Mouse (Mus musculus): Measurements from ENCODE around the gene Aagab.

Aagab gene

DNA sequence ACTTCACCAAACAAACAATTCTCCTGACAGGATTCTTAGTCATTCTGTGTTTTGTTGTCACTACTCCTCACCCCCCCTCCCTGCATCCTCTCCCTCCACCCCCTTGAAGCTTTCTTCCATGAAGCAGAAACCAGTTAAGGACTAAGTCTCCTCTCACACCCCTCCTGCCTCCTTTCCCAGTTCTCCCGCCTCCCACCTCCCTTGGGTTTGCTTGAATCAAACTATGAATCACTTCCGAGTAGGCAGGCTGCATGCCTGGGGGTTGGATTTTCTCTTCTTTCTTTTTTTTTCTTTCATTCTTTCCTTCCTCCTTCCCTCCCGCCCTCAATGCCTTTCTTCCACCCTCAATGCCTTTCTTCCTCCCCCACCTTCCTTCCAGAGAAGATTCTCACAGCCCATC lies 75.2 kb downstream of the Aagab start:
- DNase-seq: no peak

GRCm38 (mm10) chr9:63678076-63678475 lies 75.6 kb downstream of the Aagab start:
- DNase-seq: no peak

- DNase-seq: no peak
Observed at GRCm38 (mm10) chr9:63682301-63682700, 79.8 kb downstream of the Aagab start.

DNA sequence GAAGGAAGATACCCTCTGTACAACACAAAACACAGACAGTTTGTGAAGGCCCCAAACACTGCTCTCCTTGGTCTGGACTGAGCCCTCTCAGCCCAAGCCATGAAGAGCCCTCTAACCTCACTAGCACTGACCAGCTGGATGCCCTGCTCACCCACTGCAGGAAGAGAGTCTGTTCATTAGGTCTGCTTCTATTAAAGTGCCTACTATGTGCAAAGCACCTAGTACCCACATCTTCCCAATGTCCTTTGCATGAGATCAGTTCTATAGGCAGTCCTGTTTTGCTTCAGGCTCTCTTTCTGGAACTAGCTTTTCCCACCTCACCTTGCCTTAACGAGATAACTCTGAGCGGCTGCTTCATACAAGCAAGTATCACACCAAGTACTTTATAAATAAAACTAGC lies 80.5 kb downstream of the Aagab start:
- DNase-seq: no peak

GRCm38 (mm10) chr9:63684277-63684676 lies 81.8 kb downstream of the Aagab start:
- no peak for DNase-seq

- DNase-seq: no peak
Observed at GRCm38 (mm10) chr9:63685352-63685751, 82.9 kb downstream of the Aagab start.

GRCm38 (mm10) chr9:63687413-63688015 lies 85.1 kb downstream of the Aagab start:
- DNase-seq: no peak

DNA sequence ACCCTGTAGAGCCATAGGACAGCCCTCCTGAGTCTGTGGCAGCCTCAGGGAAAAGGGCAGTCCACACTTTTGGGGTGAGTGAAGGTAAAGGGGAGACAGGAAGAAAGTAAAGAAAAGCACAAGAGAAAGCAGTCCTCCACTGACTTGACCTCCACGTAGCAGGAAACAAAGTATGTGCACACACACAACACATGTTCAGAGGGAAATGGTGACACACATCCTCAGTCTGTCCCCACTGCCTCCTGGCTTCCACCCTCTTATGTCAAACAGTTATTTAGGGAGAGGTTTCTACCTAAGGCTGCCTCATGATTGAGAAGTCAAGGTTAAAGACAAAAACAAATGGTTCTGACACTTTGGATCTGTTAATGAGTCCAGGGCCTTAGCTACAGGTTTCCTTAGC lies 88.1 kb downstream of the Aagab start:
- no peak for DNase-seq

DNA sequence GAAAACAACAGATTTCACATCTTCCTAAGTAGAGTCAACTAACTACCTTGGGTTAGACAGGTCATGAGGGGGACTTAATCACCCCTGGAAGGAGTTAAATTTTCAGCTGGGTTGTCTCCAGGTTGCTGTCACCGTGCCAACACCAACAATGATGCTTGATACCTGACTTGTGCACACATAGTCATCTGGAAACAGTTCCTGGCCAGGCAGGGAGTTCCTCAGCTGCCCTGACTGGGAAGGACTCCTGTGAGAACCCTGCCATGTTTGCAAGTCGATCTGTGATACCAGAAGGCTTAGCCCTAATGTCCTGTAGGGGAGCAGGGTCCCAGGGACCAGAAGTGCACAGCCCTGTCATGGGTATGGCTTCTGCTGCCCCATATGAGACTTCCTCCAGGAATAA lies 89.5 kb downstream of the Aagab start:
- no peak for DNase-seq

All from cerebellum, postnatal 36 days (tissue).